Mouse (Mus musculus) liver, postnatal 0 days (tissue): ENCODE data around the gene Nipa2. TPM values are rescaled to one million over a fixed set of nuclear protein-coding genes. Genes with fewer than 3 reads are reported as not detected.

Experiments used
- ATAC-seq: fragments of 200-750 bp; cut with Nextera tagmentation; 2 replicates; pipeline ENCODE4 v1.8.0; 2017; ENCODE audit warnings: mild to moderate bottlenecking, moderate library complexity
- DNase-seq: peaks from one replicate; pipeline ENCODE4 v3.0.0-alpha.2; 2016
- H3K27ac ChIP-seq: fragments of 300-500 bp; sonication (generic); 2 replicates; pipeline ENCODE4 v1.5.1; 2014; ENCODE audit warnings: antibody characterized with exemption, moderate library complexity, mild to moderate bottlenecking, low read depth
- H3K27me3 ChIP-seq: fragments of 300-500 bp; sonication (generic); 2 replicates; pipeline ENCODE4 v1.6.1; 2014; ENCODE audit warnings: low read length, control low read depth, mixed read lengths; ENCODE audit not compliant: insufficient read depth
- H3K36me3 ChIP-seq: fragments of 300-500 bp; sonication (generic); replicated peaks from 2 replicates; pipeline ENCODE4 v1.6.1; 2014; ENCODE audit warnings: mild to moderate bottlenecking, control low read depth, low read length, moderate library complexity, mixed read lengths; ENCODE audit not compliant: insufficient read depth
- H3K4me1 ChIP-seq: fragments of 300-500 bp; sonication (generic); 2 replicates; pipeline ENCODE4 v1.6.1; 2014; ENCODE audit warnings: antibody characterized with exemption, mild to moderate bottlenecking, control low read depth; ENCODE audit not compliant: insufficient read depth
- H3K4me2 ChIP-seq: fragments of 300-500 bp; sonication (generic); 2 replicates; pipeline ENCODE4 v1.6.1; 2014; ENCODE audit warnings: low read depth, mild to moderate bottlenecking, low read length, moderate library complexity, mixed read lengths
- H3K4me3 ChIP-seq: fragments of 300-500 bp; sonication (generic); 2 replicates; pipeline ENCODE4 v1.5.1; 2014; ENCODE audit warnings: low read depth, low read length
- H3K9ac ChIP-seq: fragments of 300-500 bp; sonication (generic); replicated peaks from 2 replicates; pipeline ENCODE4 v1.6.1; 2014; ENCODE audit warnings: mild to moderate bottlenecking, moderate library complexity
- H3K9me3 ChIP-seq: fragments of 300-500 bp; sonication (generic); 2 replicates; pipeline ENCODE4 v1.6.1; 2016; ENCODE audit warnings: mild to moderate bottlenecking, control low read depth, low read length, mixed read lengths
- CTCF ChIP-seq: sonication (generic); IDR thresholded peaks from 2 replicates; pipeline ENCODE4 v1.5.1; 2016; ENCODE audit warnings: antibody characterized with exemption, low read depth
- EP300 ChIP-seq: IDR thresholded peaks from 2 replicates; pipeline ENCODE4 v1.6.1; 2016; ENCODE audit warnings: antibody characterized with exemption, low read depth, mild to moderate bottlenecking
- WGBS: fragments of 180-500 bp; shearing (Covaris S2); extraction: QIAGEN DNeasy Blood & Tissue Kit; methylation state at CpG from one replicate; pipeline ENCODE4 v1.1.7; 2014; ENCODE audit not compliant: insufficient replicate concordance; 5-methylcytosine and 5-hydroxymethylcytosine counted together
- polyA plus RNA-seq: library from polyadenylated mRNA; unstranded; fragments of >200 nt; fragmentation: Nextera tagmentation; extraction: Ambion mirVana; gene quantifications from 2 replicates; pipeline ENCODE4 v1.2.1, GENCODE M21; 2015

Gene Nipa2
- polyA plus RNA-seq, 1 experiment from 2014 or later = 23.9 TPM

GRCm38 (mm10) chr7:55912118-55912517, 50.2 kb downstream of the Nipa2 start:
- Histone ChIP-seq H3K4me1 (no peaks in the 10 kb centered on the region), H3K27ac (no peak overlapping the region), H3K4me3 (no peak overlapping the region), H3K4me2 (no peak overlapping the region), H3K36me3 (peaks cover 50% of the 10 kb centered on the region), H3K27me3 (no peaks in the 10 kb centered on the region), H3K9ac (no peak overlapping the region), H3K9me3 (no peaks in the 10 kb centered on the region)
- DNase-seq (no peak), ATAC-seq (no peak)
- no peak for TF ChIP-seq EP300
- TF ChIP-seq CTCF = no peak
- WGBS = 93% methylated on average over 5 of the region's 5 CpGs

DNA sequence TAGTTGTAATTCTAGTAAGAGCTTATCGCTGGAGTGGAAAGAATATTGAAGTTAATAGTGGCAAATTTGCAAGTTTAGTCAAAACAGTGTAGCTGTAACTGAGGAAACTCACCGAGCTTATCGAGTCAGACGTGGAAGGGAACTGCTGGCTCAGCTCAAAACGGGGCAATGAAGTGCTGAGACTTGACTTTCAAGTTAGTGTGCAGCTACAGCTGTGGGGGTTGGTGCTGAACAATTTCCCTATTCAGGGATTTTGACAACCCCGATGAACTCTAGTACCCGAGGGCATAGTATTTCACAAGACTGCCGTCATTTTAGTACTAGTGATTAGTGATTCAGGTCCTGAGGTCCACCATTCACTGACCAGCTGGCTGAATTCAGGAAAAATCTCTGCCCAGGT, 50.9 kb downstream of the Nipa2 start:
- H3K4me2 ChIP-seq = no peak overlapping the region
- H3K27me3 ChIP-seq = no peaks in the 10 kb centered on the region
- peaks cover 47% of the 10 kb centered on the region for H3K36me3 ChIP-seq
- 67% methylated on average over 8 of the region's 8 CpGs for WGBS
- H3K9me3 ChIP-seq = no peaks in the 10 kb centered on the region
- no peak for TF ChIP-seq EP300
- no peak for TF ChIP-seq CTCF
- no peak overlapping the region for H3K27ac ChIP-seq
- no peak overlapping the region for H3K4me3 ChIP-seq
- ATAC-seq = peak; percentile 80
- no peaks in the 10 kb centered on the region for H3K4me1 ChIP-seq
- no peak for DNase-seq
- no peak overlapping the region for H3K9ac ChIP-seq

DNA sequence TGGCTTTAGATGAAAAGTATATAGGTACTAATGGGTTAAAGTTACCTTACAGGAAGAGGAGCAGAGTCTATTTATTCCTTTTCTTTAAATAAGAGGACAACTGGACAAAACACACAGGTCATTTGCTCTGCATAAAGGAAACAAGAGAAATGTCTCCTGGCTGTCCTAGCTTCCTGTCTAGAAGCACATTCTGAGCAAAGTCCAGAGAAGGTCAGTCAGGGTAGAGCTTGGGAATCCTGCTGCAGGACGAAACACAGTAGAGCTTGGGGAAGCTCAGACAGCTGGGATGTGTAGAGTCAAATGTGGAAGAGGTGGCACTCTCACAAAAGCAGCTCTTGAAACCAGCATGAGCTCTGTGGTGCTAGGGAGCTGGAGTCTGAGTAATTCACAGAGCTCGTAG, 51.9 kb downstream of the Nipa2 start:
- H3K4me1 ChIP-seq = no peaks in the 10 kb centered on the region
- no peak overlapping the region for H3K4me3 ChIP-seq
- no peak overlapping the region for H3K27ac ChIP-seq
- WGBS = 65% methylated on average over 2 of the region's 2 CpGs
- H3K36me3 ChIP-seq = peaks cover 47% of the 10 kb centered on the region
- H3K9ac ChIP-seq = no peak overlapping the region
- H3K4me2 ChIP-seq = no peak overlapping the region
- DNase-seq = no peak
- TF ChIP-seq CTCF (no peak), EP300 (no peak)
- ATAC-seq = no peak
- no peaks in the 10 kb centered on the region for H3K27me3 ChIP-seq
- no peaks in the 10 kb centered on the region for H3K9me3 ChIP-seq

- no peak overlapping the region for H3K4me2 ChIP-seq
- H3K36me3 ChIP-seq = peaks cover 45% of the 10 kb centered on the region
- TF ChIP-seq CTCF (no peak), EP300 (no peak)
- no peaks in the 10 kb centered on the region for H3K27me3 ChIP-seq
- no peaks in the 10 kb centered on the region for H3K9me3 ChIP-seq
- ATAC-seq (peak; percentile 21; the same call in 1 of the 2 replicates), DNase-seq (no peak)
- H3K4me1 ChIP-seq = no peaks in the 10 kb centered on the region
- no peak overlapping the region for H3K4me3 ChIP-seq
- H3K27ac ChIP-seq = no peak overlapping the region
- 92% methylated on average over 1 of the region's 1 CpGs for WGBS
- H3K9ac ChIP-seq = no peak overlapping the region
Observed at GRCm38 (mm10) chr7:55909519-55909918, 52.8 kb downstream of the Nipa2 start.

DNA sequence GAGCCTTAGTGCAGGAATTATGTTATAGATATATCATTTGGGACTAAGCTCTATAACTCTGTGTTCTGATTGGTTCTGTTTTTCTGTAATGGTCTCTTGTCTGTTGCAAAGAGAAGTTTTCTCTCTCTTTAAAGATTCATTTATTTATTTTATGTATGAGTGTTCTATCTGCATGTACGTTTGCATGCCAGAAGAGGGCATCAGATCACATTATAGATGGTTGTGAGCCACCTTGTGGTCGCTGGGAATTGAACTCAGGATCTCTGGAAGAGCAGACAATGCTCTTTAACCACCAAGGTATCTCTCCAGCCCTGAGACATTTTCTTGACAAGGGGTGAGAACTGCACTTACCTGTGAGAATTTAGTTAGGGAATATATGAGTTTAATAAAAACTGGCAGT, 56.8 kb downstream of the Nipa2 start:
- H3K4me2 ChIP-seq = no peak overlapping the region
- H3K27ac ChIP-seq = no peak overlapping the region
- no peak overlapping the region for H3K9ac ChIP-seq
- no peaks in the 10 kb centered on the region for H3K9me3 ChIP-seq
- ATAC-seq (no peak), DNase-seq (no peak)
- WGBS = 76% methylated on average over 2 of the region's 2 CpGs
- peaks cover 39% of the 10 kb centered on the region for H3K36me3 ChIP-seq
- H3K4me1 ChIP-seq = no peaks in the 10 kb centered on the region
- H3K4me3 ChIP-seq = no peak overlapping the region
- H3K27me3 ChIP-seq = no peaks in the 10 kb centered on the region
- TF ChIP-seq EP300 (no peak), CTCF (peak; percentile 13; the same call in 1 of the 2 replicates)

GRCm38 (mm10) chr7:55903766-55904165, 58.5 kb downstream of the Nipa2 start:
- H3K4me2 ChIP-seq = no peak overlapping the region
- no peaks in the 10 kb centered on the region for H3K9me3 ChIP-seq
- H3K27ac ChIP-seq = no peak overlapping the region
- DNase-seq = no peak
- ATAC-seq = no peak
- no peaks in the 10 kb centered on the region for H3K27me3 ChIP-seq
- no peak for TF ChIP-seq EP300
- no peak for TF ChIP-seq CTCF
- H3K4me1 ChIP-seq = no peaks in the 10 kb centered on the region
- H3K36me3 ChIP-seq = peaks cover 42% of the 10 kb centered on the region
- no peak overlapping the region for H3K9ac ChIP-seq
- 65% methylated on average over 4 of the region's 5 CpGs for WGBS
- no peak overlapping the region for H3K4me3 ChIP-seq

DNA sequence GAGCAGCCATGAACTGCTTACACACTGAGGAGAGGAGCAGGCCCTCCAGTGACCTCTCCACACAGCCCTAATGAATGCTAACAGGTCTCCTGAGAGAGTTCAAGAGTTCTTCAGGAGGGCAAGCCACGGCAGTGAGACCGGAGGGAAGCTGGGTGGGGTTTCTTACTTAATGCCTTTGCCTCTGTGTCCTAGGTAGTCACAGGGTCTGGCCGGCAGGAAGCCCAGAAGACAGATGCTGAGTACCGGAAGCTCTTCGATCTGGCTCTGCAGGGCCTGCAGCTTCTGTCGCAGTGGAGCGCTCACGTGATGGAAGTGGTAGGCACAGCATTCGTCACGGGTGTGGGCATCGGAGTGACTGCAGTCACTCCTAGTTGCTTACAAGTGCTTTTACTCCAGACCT, 70.5 kb downstream of the Nipa2 start:
- no peak for TF ChIP-seq CTCF
- no peak for TF ChIP-seq EP300
- DNase-seq (no peak), ATAC-seq (no peak)
- Histone ChIP-seq H3K27ac (no peak overlapping the region), H3K9ac (no peak overlapping the region), H3K4me2 (no peak overlapping the region), H3K9me3 (no peaks in the 10 kb centered on the region), H3K4me3 (no peak overlapping the region), H3K36me3 (peaks cover 28% of the 10 kb centered on the region), H3K27me3 (no peaks in the 10 kb centered on the region), H3K4me1 (no peaks in the 10 kb centered on the region)
- 83% methylated on average over 11 of the region's 11 CpGs for WGBS
